Mouse (Mus musculus) thymus, postnatal 14 days (tissue): ENCODE measurements around the gene Grb10.

ENCODE experiments used
- DNase-seq: peaks from one replicate; pipeline ENCODE4 v3.0.0; 2021

Gene Grb10

GRCm38 (mm10) chr11:11966220-11966619 is 72.3 kb downstream of the Grb10 start:
- DNase-seq = no peak

GRCm38 (mm10) chr11:11965501-11966125 is 72.9 kb downstream of the Grb10 start:
- no peak for DNase-seq

- DNase-seq = no peak
These were observed 73.8 kb downstream of the Grb10 start for GRCm38 (mm10) chr11:11964729-11965128.

- DNase-seq = no peak
These were observed 74.9 kb downstream of the Grb10 start for GRCm38 (mm10) chr11:11963587-11963986.

- no peak for DNase-seq
These were observed 75.4 kb downstream of the Grb10 start for GRCm38 (mm10) chr11:11963065-11963464.

- no peak for DNase-seq
These were observed 75.9 kb downstream of the Grb10 start for GRCm38 (mm10) chr11:11962629-11962954.

GRCm38 (mm10) chr11:11961917-11962628 is 76.4 kb downstream of the Grb10 start:
- no peak for DNase-seq

- DNase-seq = no peak
These were observed 77.6 kb downstream of the Grb10 start for GRCm38 (mm10) chr11:11960858-11961257.

- no peak for DNase-seq
These were observed 78.3 kb downstream of the Grb10 start for GRCm38 (mm10) chr11:11960227-11960626.

- no peak for DNase-seq
These were observed 80.0 kb downstream of the Grb10 start for GRCm38 (mm10) chr11:11958479-11958878.

- no peak for DNase-seq
These were observed 80.5 kb downstream of the Grb10 start for GRCm38 (mm10) chr11:11958061-11958361.

- DNase-seq = no peak
These were observed 81.0 kb downstream of the Grb10 start for GRCm38 (mm10) chr11:11957211-11958060.

- no peak for DNase-seq
These were observed 82.7 kb downstream of the Grb10 start for GRCm38 (mm10) chr11:11955783-11956182.

GRCm38 (mm10) chr11:11954606-11955005 is 83.9 kb downstream of the Grb10 start:
- DNase-seq = no peak

- DNase-seq = no peak
These were observed 84.4 kb downstream of the Grb10 start for GRCm38 (mm10) chr11:11954115-11954438.

- no peak for DNase-seq
These were observed 84.9 kb downstream of the Grb10 start for GRCm38 (mm10) chr11:11953364-11954114.

- DNase-seq = no peak
These were observed 85.9 kb downstream of the Grb10 start for GRCm38 (mm10) chr11:11952569-11952968.

GRCm38 (mm10) chr11:11948988-11949365 is 89.5 kb downstream of the Grb10 start:
- DNase-seq = no peak

GRCm38 (mm10) chr11:11948321-11948987 is 90.0 kb downstream of the Grb10 start:
- no peak for DNase-seq

- DNase-seq = no peak
These were observed 90.6 kb downstream of the Grb10 start for GRCm38 (mm10) chr11:11947857-11948256.

- DNase-seq = no peak
These were observed 92.7 kb downstream of the Grb10 start for GRCm38 (mm10) chr11:11945766-11946165.

GRCm38 (mm10) chr11:11944814-11945213 is 93.7 kb downstream of the Grb10 start:
- DNase-seq = no peak

- no peak for DNase-seq
These were observed 94.5 kb downstream of the Grb10 start for GRCm38 (mm10) chr11:11944082-11944349.
